Mouse (Mus musculus) erythroblast, embryonic 14.5 days (primary cell): Measurements from ENCODE around the gene Kcnk10.

Experiments used
- GATA1 ChIP-seq: IDR thresholded peaks from 2 replicates; pipeline ENCODE4 v1.6.1; 2012; ENCODE audit warnings: low read length, inconsistent platforms, mixed read lengths
- TAL1 ChIP-seq: IDR thresholded peaks from 3 replicates; pipeline ENCODE4 v1.6.1; 2012; ENCODE audit warnings: low read length, inconsistent platforms, mixed read lengths

GRCm38 (mm10) chr12:98605264-98605663, 27.2 kb upstream of the Kcnk10 start:
- no peak for TF ChIP-seq GATA1
- no peak for TF ChIP-seq TAL1
